In the genomic region with DNA sequence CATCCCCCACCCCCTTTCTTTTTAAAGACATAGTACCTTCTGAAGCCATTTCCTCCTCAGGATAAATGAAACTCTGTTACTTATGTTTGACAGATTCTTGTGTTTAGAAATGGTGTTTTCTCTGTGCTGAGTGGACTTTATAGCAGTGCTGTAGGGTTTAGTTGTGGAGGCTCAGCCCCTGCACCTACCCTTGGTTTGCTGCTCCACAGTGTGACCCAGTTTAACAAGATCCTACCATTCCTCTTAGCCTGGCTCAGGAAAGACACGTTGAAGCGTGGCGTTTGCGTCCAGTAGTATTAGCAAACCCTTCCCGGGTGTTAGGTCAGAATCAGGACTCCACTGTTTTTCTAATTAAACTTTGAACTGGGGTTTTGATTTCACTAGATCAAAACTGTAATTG, we compare ENCODE assay signal across 12 mouse cellular contexts. TPM values are rescaled to one million over a fixed set of nuclear protein-coding genes. Genes with fewer than 3 reads are reported as not detected.
A peak's percentile ranks its signal among the peaks of the same experiment; 100 is the strongest.
DNase-seq lines count a peak whose midpoint lies in the region; ATAC-seq and TF ChIP-seq lines count a peak whose summit lies in the region.
"Had no signal": no experiment of that assay in that cellular context is flagged by ENCODE, and none has a peak within 500 bp of the region (broad histone marks: within the 10 kb centered on the region; RNA-seq: fewer than 3 reads in every experiment).

No protein-coding gene starts in this region.

- 40% methylated on average over 5 of the region's 5 CpGs for WGBS in heart, embryonic 13.5 days
- WGBS in heart, embryonic 11.5 days (ENCODE audit: insufficient replicate concordance) = 36% methylated on average over 5 of the region's 5 CpGs
- WGBS in forebrain, embryonic 13.5 days = 11% methylated on average over 5 of the region's 5 CpGs
- 27% methylated on average over 5 of the region's 5 CpGs for WGBS in hindbrain, postnatal 0 days
- 25% methylated on average over 5 of the region's 5 CpGs for WGBS in neural tube, embryonic 13.5 days

- H3K9me3 ChIP-seq in heart, embryonic 13.5 days = no peaks in the 10 kb centered on the region
- no peaks in the 10 kb centered on the region for H3K9me3 ChIP-seq in heart, embryonic 11.5 days (replicated peaks; ENCODE audit: control insufficient read depth, low read length)
- H3K9me3 ChIP-seq in forebrain, embryonic 13.5 days (replicated peaks) = no peaks in the 10 kb centered on the region
- no peaks in the 10 kb centered on the region for H3K9me3 ChIP-seq in hindbrain, postnatal 0 days (ENCODE audit: low read length)
- no peaks in the 10 kb centered on the region for H3K9me3 ChIP-seq in neural tube, embryonic 13.5 days

- no peaks in the 10 kb centered on the region for H3K27me3 ChIP-seq in heart, embryonic 13.5 days (replicated peaks)
- H3K27me3 ChIP-seq in heart, embryonic 11.5 days (ENCODE audit: control insufficient read depth, insufficient read depth, low read length) = no peaks in the 10 kb centered on the region
- H3K27me3 ChIP-seq in forebrain, embryonic 13.5 days = no peaks in the 10 kb centered on the region
- H3K27me3 ChIP-seq in hindbrain, postnatal 0 days (ENCODE audit: insufficient read depth, low read length) = no peaks in the 10 kb centered on the region
- no peaks in the 10 kb centered on the region for H3K27me3 ChIP-seq in neural tube, embryonic 13.5 days

- H3K36me3 ChIP-seq in heart, embryonic 13.5 days = peaks cover 18% of the 10 kb centered on the region
- no peaks in the 10 kb centered on the region for H3K36me3 ChIP-seq in heart, embryonic 11.5 days (ENCODE audit: control insufficient read depth, insufficient read depth, low read length)
- no peaks in the 10 kb centered on the region for H3K36me3 ChIP-seq in forebrain, embryonic 13.5 days (ENCODE audit: poor library complexity, severe bottlenecking)
- H3K36me3 ChIP-seq in hindbrain, postnatal 0 days (ENCODE audit: insufficient read depth, low read length) = no peaks in the 10 kb centered on the region
- H3K36me3 ChIP-seq in neural tube, embryonic 13.5 days = no peaks in the 10 kb centered on the region

- H3K9ac ChIP-seq in heart, embryonic 13.5 days = no peak overlapping the region
- H3K9ac ChIP-seq in heart, embryonic 11.5 days (ENCODE audit: low read depth, low read length) = no peak overlapping the region
- no peak overlapping the region for H3K9ac ChIP-seq in forebrain, embryonic 13.5 days
- H3K9ac ChIP-seq in hindbrain, postnatal 0 days (replicated peaks; ENCODE audit: low read length) = no peak overlapping the region
- no peak overlapping the region for H3K9ac ChIP-seq in neural tube, embryonic 13.5 days
- H3K9ac ChIP-seq: liver, embryonic 14.5 days had no signal

- peaks cover 18% of the 10 kb centered on the region for H3K4me1 ChIP-seq in heart, embryonic 13.5 days
- H3K4me1 ChIP-seq in heart, embryonic 11.5 days (ENCODE audit: control insufficient read depth, insufficient read depth, low read length) = peaks cover 16% of the 10 kb centered on the region
- peaks cover 29% of the 10 kb centered on the region for H3K4me1 ChIP-seq in forebrain, embryonic 13.5 days
- peaks cover 14% of the 10 kb centered on the region for H3K4me1 ChIP-seq in hindbrain, postnatal 0 days (ENCODE audit: insufficient read depth, low read length)
- peaks cover 34% of the 10 kb centered on the region for H3K4me1 ChIP-seq in neural tube, embryonic 13.5 days (replicated peaks)

- H3K4me2 ChIP-seq in heart, embryonic 13.5 days = no peak overlapping the region
- no peak overlapping the region for H3K4me2 ChIP-seq in heart, embryonic 11.5 days
- no peak overlapping the region for H3K4me2 ChIP-seq in forebrain, embryonic 13.5 days
- H3K4me2 ChIP-seq in hindbrain, postnatal 0 days (ENCODE audit: low read depth, low read length) = no peak overlapping the region
- H3K4me2 ChIP-seq in neural tube, embryonic 13.5 days = no peak overlapping the region

- DNase-seq in hindbrain, postnatal 0 days (ENCODE audit: low spot score) = no peak
- DNase-seq in urinary bladder, adult 2 months (ENCODE audit: low spot score) = no peak
- no peak for DNase-seq in kidney, postnatal 4 days
- DNase-seq in layer of hippocampus, adult 8-10 months (ENCODE audit: low spot score in 2 of 2) = no peak
- DNase-seq: gastrocnemius, postnatal 36 days; kidney, adult 9 months had no signal

- TF ChIP-seq CTCF in hindbrain, postnatal 0 days (IDR thresholded peaks at IDR 0.05; ENCODE audit: low read depth) = no peak

- no peak for ATAC-seq in heart, embryonic 13.5 days (ENCODE audit: extremely low read depth, insufficient number of reproducible peaks, low FRiP score, low TSS enrichment)
- ATAC-seq in heart, embryonic 11.5 days (replicated peaks; ENCODE audit: insufficient number of reproducible peaks, low FRiP score, low TSS enrichment) = no peak
- ATAC-seq in forebrain, embryonic 13.5 days = peak; percentile 43
- peak; percentile 6; the same call in 1 of the 2 replicates for ATAC-seq in hindbrain, postnatal 0 days
- ATAC-seq in neural tube, embryonic 13.5 days (ENCODE audit: low read depth) = peak; percentile 28; the same call in 1 of the 2 replicates

- peak overlapping the region; percentile 21; the same call in 1 of the 2 replicates for H3K27ac ChIP-seq in heart, embryonic 13.5 days (replicated peaks)
- H3K27ac ChIP-seq in heart, embryonic 11.5 days (ENCODE audit: low read depth, low read length) = no peak overlapping the region
- peak overlapping the region; percentile 65 for H3K27ac ChIP-seq in forebrain, embryonic 13.5 days
- H3K27ac ChIP-seq in hindbrain, postnatal 0 days = peak overlapping the region; percentile 77; the same call in 1 of the 2 replicates
- peak overlapping the region; percentile 68 for H3K27ac ChIP-seq in neural tube, embryonic 13.5 days (replicated peaks)
- H3K27ac ChIP-seq: liver, embryonic 14.5 days; macrophage had no signal

- H3K4me3 ChIP-seq in heart, embryonic 13.5 days = no peak overlapping the region
- no peak overlapping the region for H3K4me3 ChIP-seq in heart, embryonic 11.5 days (ENCODE audit: low read depth, low read length)
- no peak overlapping the region for H3K4me3 ChIP-seq in forebrain, embryonic 13.5 days
- H3K4me3 ChIP-seq in hindbrain, postnatal 0 days (ENCODE audit: low read length) = no peak overlapping the region
- no peak overlapping the region for H3K4me3 ChIP-seq in neural tube, embryonic 13.5 days

RNA-seq across cellular contexts. Expression of a gene that starts 54.0 kb away (rescaled TPM):
- 89.2 and 95.3 TPM in 2 replicates for polyA plus RNA-seq in heart, embryonic 13.5 days (2015; fragmentation: Nextera tagmentation; extraction: Ambion mirVana)
- 85.3 and 95.1 TPM in 2 replicates for polyA plus RNA-seq in heart, embryonic 11.5 days (2014; fragmentation: Nextera tagmentation; extraction: Ambion mirVana)
- polyA plus RNA-seq in forebrain, embryonic 13.5 days (2015; fragmentation: Nextera tagmentation; extraction: Ambion mirVana) = 85.8 and 86.8 TPM in 2 replicates
- total RNA-seq in hindbrain, postnatal 0 days (2014; rRNA removed) = 49.7 and 50.5 TPM in 2 replicates
- 40.3 and 41.9 TPM in 2 replicates for polyA plus RNA-seq in hindbrain, postnatal 0 days (2015; fragmentation: Nextera tagmentation; extraction: Ambion mirVana)
- polyA plus RNA-seq in neural tube, embryonic 13.5 days (2015; fragmentation: Nextera tagmentation; extraction: Ambion mirVana) = 72.0 and 77.2 TPM in 2 replicates
- polyA plus RNA-seq in urinary bladder, adult 2 months (2012; rRNA removed) = 92.7 and 104 TPM in 2 replicates
- 10 to 100 TPM; 26.2 to 32.4 (median 31.0) TPM for total RNA-seq in layer of hippocampus, adult 8-10 months (2022)

Comparison
In these comparisons a context has a peak if more than half of its experiments do, and no peak if none do; other contexts are left out.
1. ATAC-seq: peak in forebrain, embryonic 13.5 days (single experiment), hindbrain, postnatal 0 days (single experiment) and neural tube, embryonic 13.5 days (single experiment); none in heart, embryonic 13.5 days (single experiment) and heart, embryonic 11.5 days (single experiment).